Mouse (Mus musculus) liver, postnatal 0 days (tissue): ENCODE measurements at regions not wholly inside any gene's neighbourhood (a gene's known extent, or its start where the extent isn't known, plus 50 kb on each side); places are given as distances from the start of the nearest gene placed in this dataset.

ENCODE experiments used
- CTCF ChIP-seq: sonication (generic); IDR thresholded peaks from 2 replicates; pipeline ENCODE4 v1.5.1; 2016; ENCODE audit warnings: antibody characterized with exemption, low read depth
- EP300 ChIP-seq: IDR thresholded peaks from 2 replicates; pipeline ENCODE4 v1.6.1; 2016; ENCODE audit warnings: antibody characterized with exemption, low read depth, mild to moderate bottlenecking

DNA sequence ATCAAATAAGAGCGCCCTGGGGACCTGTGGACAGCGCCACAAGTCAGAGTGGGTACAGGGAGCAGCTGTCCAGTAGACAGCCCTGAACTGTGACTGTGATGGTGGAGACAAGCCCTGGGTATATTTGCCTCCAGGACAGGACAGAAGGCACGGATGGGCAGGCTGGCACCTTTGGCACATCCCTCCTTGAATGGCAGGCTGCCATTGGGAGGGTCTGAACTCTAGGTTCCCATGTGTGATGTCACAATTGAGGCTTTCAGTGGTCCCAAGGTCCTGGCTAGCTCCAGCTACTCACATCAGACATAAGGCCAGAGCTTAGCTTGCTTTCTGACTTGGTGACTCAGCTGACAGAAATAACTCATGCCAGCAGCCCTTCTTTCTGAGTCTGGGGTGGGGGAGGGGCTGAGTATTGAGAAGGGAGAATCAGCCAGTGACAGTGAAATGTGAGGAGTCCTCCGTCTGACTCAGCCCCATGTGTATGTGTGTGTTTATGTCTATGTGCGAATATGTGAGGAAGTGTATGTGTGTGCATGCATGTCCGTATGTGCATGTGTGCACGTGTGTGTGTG lies 91.2 kb upstream of the Tpm1 start:
- TF ChIP-seq EP300, result no peak
- no peak for TF ChIP-seq CTCF
